Mouse (Mus musculus): ENCODE measurements around the gene Gm44511. TPM values are rescaled to one million over a fixed set of nuclear protein-coding genes. Genes with fewer than 3 reads are reported as not detected.
A peak's percentile ranks its signal among the peaks of the same experiment; 100 is the strongest.
"Not testable (repeated sequence)": the region's sequence is repeated elsewhere in the genome, so short reads cannot be mapped to it uniquely, and the experiment has no call there.

Gene Gm44511
- total RNA-seq, 2 experiments from 2014 or later: not detected

GRCm38 (mm10) chr6:128804823-128805640, 21.1 kb downstream of the Gm44511 start:
- intact Hi-C loops (cut with DNase I): not testable (repeated sequence)
- peak; percentile 7 for DNase-seq (ENCODE audit: low spot score)

GRCm38 (mm10) chr6:128802999-128803857, 22.9 kb downstream of the Gm44511 start:
- intact Hi-C loops (cut with DNase I): loop anchor here (1.0 kb wide), 2 partner anchors 34 to 39 kb away; no protein-coding TSS in a partner anchor
- DNase-seq (ENCODE audit: low spot score): peak; percentile 89

- intact Hi-C loops (cut with DNase I): no loop called here
- no peak for DNase-seq (ENCODE audit: low spot score)
Measured at GRCm38 (mm10) chr6:128802557-128802956, 23.6 kb downstream of the Gm44511 start.

GRCm38 (mm10) chr6:128800696-128801095, 25.4 kb downstream of the Gm44511 start:
- DNase-seq (ENCODE audit: low spot score); intact Hi-C loops (cut with DNase I): not testable (repeated sequence)

- intact Hi-C loops (cut with DNase I): no loop called here
- no peak for DNase-seq (ENCODE audit: low spot score)
Measured at GRCm38 (mm10) chr6:128799896-128800270, 26.2 kb downstream of the Gm44511 start.

- peak; percentile 73 for DNase-seq (ENCODE audit: low spot score)
- intact Hi-C loops (cut with DNase I): not testable (repeated sequence)
Measured at GRCm38 (mm10) chr6:128799144-128799895, 26.8 kb downstream of the Gm44511 start.

- peak; percentile 50 for DNase-seq (ENCODE audit: low spot score)
- intact Hi-C loops (cut with DNase I): not testable (repeated sequence)
Measured at GRCm38 (mm10) chr6:128798772-128799143, 27.4 kb downstream of the Gm44511 start.

- intact Hi-C loops (cut with DNase I): no loop called here
- DNase-seq (ENCODE audit: low spot score): no peak
Measured at GRCm38 (mm10) chr6:128797936-128798771, 28.0 kb downstream of the Gm44511 start.

GRCm38 (mm10) chr6:128797185-128797905, 28.8 kb downstream of the Gm44511 start:
- DNase-seq (ENCODE audit: low spot score): no peak
- intact Hi-C loops (cut with DNase I): no loop called here

GRCm38 (mm10) chr6:128796321-128796955, 29.7 kb downstream of the Gm44511 start:
- DNase-seq (ENCODE audit: low spot score): no peak
- intact Hi-C loops (cut with DNase I): no loop called here

- intact Hi-C loops (cut with DNase I): no loop called here
- no peak for DNase-seq (ENCODE audit: low spot score)
Measured at GRCm38 (mm10) chr6:128793734-128794133, 32.4 kb downstream of the Gm44511 start.

GRCm38 (mm10) chr6:128790491-128790994, 35.6 kb downstream of the Gm44511 start:
- intact Hi-C loops (cut with DNase I): loop anchor here (2.0 kb wide), 1 partner anchor 166 kb away; no protein-coding TSS in a partner anchor
- not testable (repeated sequence) for DNase-seq (ENCODE audit: low spot score)

- no peak for DNase-seq (ENCODE audit: low spot score)
- intact Hi-C loops (cut with DNase I): no loop called here
Measured at GRCm38 (mm10) chr6:128789115-128789514, 37.0 kb downstream of the Gm44511 start, which contains the start of gene Klrb1c. Klrb1c (minus strand) TSS chr6:128789215.

- no peak for DNase-seq (ENCODE audit: low spot score)
- intact Hi-C loops (cut with DNase I): no loop called here
Measured at GRCm38 (mm10) chr6:128788517-128788916, 37.6 kb downstream of the Gm44511 start.

- not testable (repeated sequence) for DNase-seq (ENCODE audit: low spot score)
Measured at GRCm38 (mm10) chr6:128786396-128786795, 39.7 kb downstream of the Gm44511 start.

GRCm38 (mm10) chr6:128769481-128770253, 56.4 kb downstream of the Gm44511 start:
- DNase-seq (ENCODE audit: low spot score): no peak
- intact Hi-C loops (cut with DNase I): no loop called here

More at GRCm38 (mm10) chr6:128786396-128786795, 39.7 kb downstream of the Gm44511 start:
- intact Hi-C loops (cut with DNase I): not testable (repeated sequence)

- intact Hi-C loops (cut with DNase I): no loop called here
- no peak for DNase-seq (ENCODE audit: low spot score)
Measured at GRCm38 (mm10) chr6:128768047-128768446, 58.1 kb downstream of the Gm44511 start.
